In the genomic region with DNA sequence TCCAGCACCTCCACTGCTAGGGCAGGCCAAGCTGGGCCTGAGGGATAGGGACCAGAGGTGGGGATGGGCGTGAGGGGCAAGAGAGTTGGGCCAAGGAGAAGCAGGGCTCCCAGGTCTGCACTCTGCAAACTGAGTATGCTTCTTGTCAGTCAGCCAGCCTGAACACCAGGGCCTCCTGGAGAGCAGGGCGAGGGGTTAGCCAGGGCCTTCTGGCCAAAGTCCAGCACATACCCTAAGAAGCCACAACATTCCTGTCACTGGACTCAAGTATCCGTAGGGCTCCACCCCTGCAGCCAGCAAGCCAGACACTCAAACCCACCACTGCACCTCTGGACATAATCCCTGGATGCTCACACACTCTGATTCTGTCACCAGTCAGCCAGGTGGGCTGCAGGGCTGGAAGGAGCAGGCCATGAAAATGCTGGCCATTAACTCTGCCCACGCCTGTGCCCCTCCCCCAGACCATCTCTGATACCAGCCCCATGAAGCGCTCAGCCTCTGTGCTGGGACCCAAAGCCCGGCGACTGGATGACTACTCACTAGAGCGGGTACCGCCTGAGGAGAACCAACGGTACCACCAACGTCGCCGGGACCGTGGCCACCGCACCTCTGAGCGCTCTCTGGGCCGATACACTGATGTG, we compare ENCODE assay signal across 8 mouse cellular contexts. TPM values are rescaled to one million over a fixed set of nuclear protein-coding genes. Genes with fewer than 3 reads are reported as not detected.
A peak's percentile ranks its signal among the peaks of the same experiment; 100 is the strongest.
DNase-seq lines count a peak whose midpoint lies in the region; ATAC-seq lines count a peak whose summit lies in the region.

No protein-coding gene starts in this region.

- peak overlapping the region; percentile 13; the same call in 1 of the 2 replicates for H3K27ac ChIP-seq in heart, embryonic 13.5 days (replicated peaks)
- no peak overlapping the region for H3K27ac ChIP-seq in heart, embryonic 11.5 days (ENCODE audit: low read depth, low read length)
- H3K27ac ChIP-seq in forebrain, embryonic 13.5 days, result peak overlapping the region; percentile 76

- no peaks in the 10 kb centered on the region; the same call in 1 of the 2 replicates for H3K27me3 ChIP-seq in heart, embryonic 13.5 days (replicated peaks)
- no peaks in the 10 kb centered on the region for H3K27me3 ChIP-seq in heart, embryonic 11.5 days (ENCODE audit: control insufficient read depth, insufficient read depth, low read length)
- H3K27me3 ChIP-seq in forebrain, embryonic 13.5 days, result no peaks in the 10 kb centered on the region

- peaks cover 3% of the 10 kb centered on the region; the same call in 1 of the 2 replicates for H3K9me3 ChIP-seq in heart, embryonic 13.5 days
- H3K9me3 ChIP-seq in heart, embryonic 11.5 days (replicated peaks; ENCODE audit: control insufficient read depth, low read length), result no peaks in the 10 kb centered on the region
- H3K9me3 ChIP-seq in forebrain, embryonic 13.5 days (replicated peaks), result no peaks in the 10 kb centered on the region

- whole genome bisulfite sequencing in heart, embryonic 13.5 days, result 71% methylated on average over 17 of the region's 17 CpGs
- WGBS in heart, embryonic 11.5 days (ENCODE audit: insufficient replicate concordance), result 74% methylated on average over 17 of the region's 17 CpGs
- WGBS in forebrain, embryonic 13.5 days, result 87% methylated on average over 17 of the region's 17 CpGs

- no peak overlapping the region for H3K4me3 ChIP-seq in heart, embryonic 13.5 days
- no peak overlapping the region for H3K4me3 ChIP-seq in heart, embryonic 11.5 days (ENCODE audit: low read depth, low read length)
- H3K4me3 ChIP-seq in forebrain, embryonic 13.5 days, result no peak overlapping the region

- no peak overlapping the region for H3K4me2 ChIP-seq in heart, embryonic 13.5 days
- H3K4me2 ChIP-seq in heart, embryonic 11.5 days, result no peak overlapping the region
- no peak overlapping the region for H3K4me2 ChIP-seq in forebrain, embryonic 13.5 days

- no peaks in the 10 kb centered on the region for H3K36me3 ChIP-seq in heart, embryonic 13.5 days
- H3K36me3 ChIP-seq in heart, embryonic 11.5 days (ENCODE audit: control insufficient read depth, insufficient read depth, low read length), result no peaks in the 10 kb centered on the region
- H3K36me3 ChIP-seq in forebrain, embryonic 13.5 days (ENCODE audit: poor library complexity, severe bottlenecking), result peaks cover 9% of the 10 kb centered on the region; the same call in 1 of the 2 replicates

- ATAC-seq in heart, embryonic 13.5 days (ENCODE audit: extremely low read depth, insufficient number of reproducible peaks, low FRiP score, low TSS enrichment), result no peak
- no peak for ATAC-seq in heart, embryonic 11.5 days (replicated peaks; ENCODE audit: insufficient number of reproducible peaks, low FRiP score, low TSS enrichment)
- ATAC-seq in forebrain, embryonic 13.5 days, result no peak

- H3K9ac ChIP-seq in heart, embryonic 13.5 days, result peak overlapping the region; percentile 62
- H3K9ac ChIP-seq in heart, embryonic 11.5 days (ENCODE audit: low read depth, low read length), result no peak overlapping the region
- 0 out of 2 replicates have a peak overlapping the region, but pooled peaks have one; percentile 53 for H3K9ac ChIP-seq in forebrain, embryonic 13.5 days

- H3K4me1 ChIP-seq in heart, embryonic 13.5 days, result peaks cover 42% of the 10 kb centered on the region
- peaks cover 30% of the 10 kb centered on the region for H3K4me1 ChIP-seq in heart, embryonic 11.5 days (ENCODE audit: control insufficient read depth, insufficient read depth, low read length)
- H3K4me1 ChIP-seq in forebrain, embryonic 13.5 days, result peaks cover 30% of the 10 kb centered on the region

- peak; percentile 66 for DNase-seq in Muller cell, postnatal 12 days (ENCODE audit: inconsistent ontology term)
- DNase-seq in kidney, postnatal 36 days, result peak; percentile 45 to 54
- no peak for DNase-seq in urinary bladder, postnatal 10 days (ENCODE audit: low spot score)
- DNase-seq in adrenal gland, adult 18-20 months (ENCODE audit: low spot score in 2 of 2), result no peak
- no peak for DNase-seq in layer of hippocampus, adult 8-10 months (ENCODE audit: low spot score in 2 of 2)

RNA-seq across cellular contexts. Expression of gene Ier2, which starts 26.5 kb away (rescaled TPM):
- 43.0 and 44.8 TPM in 2 replicates for polyA plus RNA-seq in heart, embryonic 13.5 days (2015; fragmentation: Nextera tagmentation; extraction: Ambion mirVana)
- polyA plus RNA-seq in heart, embryonic 11.5 days (2014; fragmentation: Nextera tagmentation; extraction: Ambion mirVana), result 52.3 and 55.9 TPM in 2 replicates
- 35.2 and 35.4 TPM in 2 replicates for polyA plus RNA-seq in forebrain, embryonic 13.5 days (2015; fragmentation: Nextera tagmentation; extraction: Ambion mirVana)
- total RNA-seq in adrenal gland, adult 18-20 months (2021), result 10 to 100 TPM; 20.7 to 24.6 TPM
- total RNA-seq in layer of hippocampus, adult 8-10 months (2022), result 10 to 100 TPM in 1 of 4 experiments, 1 to 10 TPM in 3; 7.0 to 10.2 (median 9.3) TPM

RNA-seq across cellular contexts. Expression of gene Trmt1, which starts 49.9 kb away (rescaled TPM):
- polyA plus RNA-seq in heart, embryonic 13.5 days (2015; fragmentation: Nextera tagmentation; extraction: Ambion mirVana), result 47.6 and 51.6 TPM in 2 replicates
- polyA plus RNA-seq in heart, embryonic 11.5 days (2014; fragmentation: Nextera tagmentation; extraction: Ambion mirVana), result 49.7 and 51.6 TPM in 2 replicates
- polyA plus RNA-seq in forebrain, embryonic 13.5 days (2015; fragmentation: Nextera tagmentation; extraction: Ambion mirVana), result 53.5 and 59.1 TPM in 2 replicates
- total RNA-seq in adrenal gland, adult 18-20 months (2021), result 10 to 100 TPM; 66.3 to 79.0 TPM
- total RNA-seq in layer of hippocampus, adult 8-10 months (2022), result 100 to 1,000 TPM in 2 of 4 experiments, 10 to 100 TPM in 2; 91.6 to 133 (median 103) TPM

RNA-seq across cellular contexts. Expression of gene Nacc1, which starts 51.5 kb away (rescaled TPM):
- polyA plus RNA-seq in heart, embryonic 13.5 days (2015; fragmentation: Nextera tagmentation; extraction: Ambion mirVana), result 15.1 and 15.7 TPM in 2 replicates
- 19.1 and 19.6 TPM in 2 replicates for polyA plus RNA-seq in heart, embryonic 11.5 days (2014; fragmentation: Nextera tagmentation; extraction: Ambion mirVana)
- polyA plus RNA-seq in forebrain, embryonic 13.5 days (2015; fragmentation: Nextera tagmentation; extraction: Ambion mirVana), result 16.1 and 18.6 TPM in 2 replicates
- 10 to 100 TPM; 71.3 to 77.8 TPM for total RNA-seq in adrenal gland, adult 18-20 months (2021)
- 10 to 100 TPM; 86.2 to 91.2 (median 87.6) TPM for total RNA-seq in layer of hippocampus, adult 8-10 months (2022)

Comparison
In these comparisons a context has a peak if more than half of its experiments do, and no peak if none do; other contexts are left out.
1. DNase-seq: peak in Muller cell, postnatal 12 days (single experiment) and kidney, postnatal 36 days (2 of 2); none in urinary bladder, postnatal 10 days (single experiment), adrenal gland, adult 18-20 months (0 of 2) and layer of hippocampus, adult 8-10 months (0 of 2).